Mouse (Mus musculus) erythroid progenitor cell, adult 5-6 weeks (primary cell): ENCODE measurements around the gene Klre1. TPM values are rescaled to one million over a fixed set of nuclear protein-coding genes. Genes with fewer than 3 reads are reported as not detected.
"Not testable (repeated sequence)": the region's sequence is repeated elsewhere in the genome, so short reads cannot be mapped to it uniquely, and the experiment has no call there.

Experiments
- ATAC-seq: replicated peaks from 2 replicates; pipeline ENCODE4 v1.8.0; 2016; ENCODE audit warnings: moderate number of reproducible peaks, mild to moderate bottlenecking, moderate TSS enrichment, inconsistent platforms; ENCODE audit not compliant: poor library complexity, low FRiP score, severe bottlenecking
- total RNA-seq, 2 experiments: library from RNA; stranded (forward) in 1 of 2; stranded (reverse) in 1 of 2; fragments of 150-400 nt in 1 of 2; fragments of 186-747, 209-891 nt in 1 of 2; gene quantifications; 2 replicates each; pipeline versions ENCODE4 v1.2.3 to v1.2.4; 2015 to 2017; ENCODE audit warnings: low replicate concordance in 2 of 2

Gene Klre1
- total RNA-seq, 2 experiments from 2014 or later = not detected

- ATAC-seq = no peak
Measured at GRCm38 (mm10) chr6:129581274-129581673, 3.6 kb downstream of the Klre1 start.

GRCm38 (mm10) chr6:129581896-129582295 is 4.2 kb downstream of the Klre1 start:
- no peak for ATAC-seq

- ATAC-seq = no peak
Measured at GRCm38 (mm10) chr6:129583014-129583413, 5.3 kb downstream of the Klre1 start.

GRCm38 (mm10) chr6:129591508-129591907 is 13.8 kb downstream of the Klre1 start, which contains the start of gene Klrd1:
Gene Klrd1, plus strand, starts transcription at chr6:129591782.
- no peak for ATAC-seq

GRCm38 (mm10) chr6:129608372-129608771 is 30.7 kb downstream of the Klre1 start:
- no peak for ATAC-seq

- ATAC-seq = no peak
Measured at GRCm38 (mm10) chr6:129623735-129624134, 46.0 kb downstream of the Klre1 start, which contains the start of gene Klrk1. Gene Klrk1, minus strand, starts transcription at chr6:129623864.

GRCm38 (mm10) chr6:129631046-129631445 is 53.3 kb downstream of the Klre1 start:
- not testable (repeated sequence) for ATAC-seq

Other genes starting within 250 kb of the Klre1 start
- not detected in 2 replicates for gene 4922502D21Rik, start 246.1 kb upstream of the Klre1 start, total RNA-seq (2015; ENCODE audit: low replicate concordance)
- not detected in 2 replicates for gene 4922502D21Rik, start 246.1 kb upstream of the Klre1 start, total RNA-seq (2017; ENCODE audit: low replicate concordance)
- gene Clec12a, start 235.2 kb upstream of the Klre1 start, total RNA-seq (2015; ENCODE audit: low replicate concordance) = 97.3 and 115 TPM in 2 replicates
- 48.9 and 86.8 TPM in 2 replicates for gene Clec12a, start 235.2 kb upstream of the Klre1 start, total RNA-seq (2017; ENCODE audit: low replicate concordance)
- not detected in 2 replicates for gene Clec12b, start 192.0 kb upstream of the Klre1 start, total RNA-seq (2015; ENCODE audit: low replicate concordance)
- gene Clec12b, start 192.0 kb upstream of the Klre1 start, total RNA-seq (2017; ENCODE audit: low replicate concordance) = not detected in 2 replicates
- 8.3 TPM in 1 of 2 replicates, not detected in the other for gene Clec1b, start 180.6 kb upstream of the Klre1 start, total RNA-seq (2015; ENCODE audit: low replicate concordance)
- gene Clec1b, start 180.6 kb upstream of the Klre1 start, total RNA-seq (2017; ENCODE audit: low replicate concordance) = 2.7 TPM in 1 of 2 replicates, not detected in the other
- gene Clec9a, start 169.0 kb upstream of the Klre1 start, total RNA-seq (2015; ENCODE audit: low replicate concordance) = 0.72 TPM in 1 of 2 replicates, not detected in the other
- gene Clec9a, start 169.0 kb upstream of the Klre1 start, total RNA-seq (2017; ENCODE audit: low replicate concordance) = 0.13 TPM in 1 of 2 replicates, not detected in the other
- not detected in 2 replicates for gene Clec1a, start 125.9 kb upstream of the Klre1 start, total RNA-seq (2015; ENCODE audit: low replicate concordance)
- gene Clec1a, start 125.9 kb upstream of the Klre1 start, total RNA-seq (2017; ENCODE audit: low replicate concordance) = 2.0 TPM in 1 of 2 replicates, not detected in the other
- 3.4 and 4.3 TPM in 2 replicates for gene Olr1, start 70.7 kb upstream of the Klre1 start, total RNA-seq (2015; ENCODE audit: low replicate concordance)
- gene Olr1, start 70.7 kb upstream of the Klre1 start, total RNA-seq (2017; ENCODE audit: low replicate concordance) = 2.2 and 5.6 TPM in 2 replicates
- gene Tmem52b, start 65.3 kb upstream of the Klre1 start, total RNA-seq (2015; ENCODE audit: low replicate concordance) = not detected in 2 replicates
- gene Tmem52b, start 65.3 kb upstream of the Klre1 start, total RNA-seq (2017; ENCODE audit: low replicate concordance) = not detected in 2 replicates
- 2.1 and 6.5 TPM in 2 replicates for gene Gabarapl1, start 44.7 kb upstream of the Klre1 start, total RNA-seq (2015; ENCODE audit: low replicate concordance)
- 9.8 and 17.5 TPM in 2 replicates for gene Gabarapl1, start 44.7 kb upstream of the Klre1 start, total RNA-seq (2017; ENCODE audit: low replicate concordance)
- gene Klrd1, start 13.9 kb downstream of the Klre1 start, total RNA-seq (2015; ENCODE audit: low replicate concordance) = 10.5 and 10.8 TPM in 2 replicates
- gene Klrd1, start 13.9 kb downstream of the Klre1 start, total RNA-seq (2017; ENCODE audit: low replicate concordance) = 2.8 TPM in 1 of 2 replicates, not detected in the other
- gene Klrk1, start 46.0 kb downstream of the Klre1 start, total RNA-seq (2015; ENCODE audit: low replicate concordance) = 1.8 and 2.5 TPM in 2 replicates
- gene Klrk1, start 46.0 kb downstream of the Klre1 start, total RNA-seq (2017; ENCODE audit: low replicate concordance) = 2.7 and 3.5 TPM in 2 replicates
- gene Klrc3, start 65.4 kb downstream of the Klre1 start, total RNA-seq (2015; ENCODE audit: low replicate concordance) = not detected in 2 replicates
- not detected in 2 replicates for gene Klrc3, start 65.4 kb downstream of the Klre1 start, total RNA-seq (2017; ENCODE audit: low replicate concordance)
- 1.3 and 2.2 TPM in 2 replicates for gene Klrc2, start 82.8 kb downstream of the Klre1 start, total RNA-seq (2015; ENCODE audit: low replicate concordance)
- 0.90 TPM in 1 of 2 replicates, not detected in the other for gene Klrc2, start 82.8 kb downstream of the Klre1 start, total RNA-seq (2017; ENCODE audit: low replicate concordance)
- gene Klrc1, start 101.1 kb downstream of the Klre1 start, total RNA-seq (2015; ENCODE audit: low replicate concordance) = 2.5 TPM in 1 of 2 replicates, not detected in the other
- gene Klrc1, start 101.1 kb downstream of the Klre1 start, total RNA-seq (2017; ENCODE audit: low replicate concordance) = 7.7 TPM in 1 of 2 replicates, not detected in the other
- not detected in 2 replicates for gene Klri1, start 139.2 kb downstream of the Klre1 start, total RNA-seq (2015; ENCODE audit: low replicate concordance)
- 2.4 and 4.0 TPM in 2 replicates for gene Klri1, start 139.2 kb downstream of the Klre1 start, total RNA-seq (2017; ENCODE audit: low replicate concordance)
- not detected in 2 replicates for gene Klri2, start 162.6 kb downstream of the Klre1 start, total RNA-seq (2015; ENCODE audit: low replicate concordance)
- 0.39 TPM in 1 of 2 replicates, not detected in the other for gene Klri2, start 162.6 kb downstream of the Klre1 start, total RNA-seq (2017; ENCODE audit: low replicate concordance)
- not detected in 2 replicates for gene Gm156, start 206.4 kb downstream of the Klre1 start, total RNA-seq (2015; ENCODE audit: low replicate concordance)
- gene Gm156, start 206.4 kb downstream of the Klre1 start, total RNA-seq (2017; ENCODE audit: low replicate concordance) = not detected in 2 replicates